Mouse (Mus musculus) liver, embryonic 14.5 days (tissue): ENCODE measurements around the gene Map4k3.

Source experiments
- CTCF ChIP-seq: IDR thresholded peaks from 2 replicates; pipeline ENCODE4 v1.5.1; 2016; ENCODE audit warnings: antibody characterized with exemption, low read depth, control low read depth
- EP300 ChIP-seq: IDR thresholded peaks from 2 replicates; pipeline ENCODE4 v1.6.1; 2016; ENCODE audit warnings: antibody characterized with exemption, low read depth

DNA sequence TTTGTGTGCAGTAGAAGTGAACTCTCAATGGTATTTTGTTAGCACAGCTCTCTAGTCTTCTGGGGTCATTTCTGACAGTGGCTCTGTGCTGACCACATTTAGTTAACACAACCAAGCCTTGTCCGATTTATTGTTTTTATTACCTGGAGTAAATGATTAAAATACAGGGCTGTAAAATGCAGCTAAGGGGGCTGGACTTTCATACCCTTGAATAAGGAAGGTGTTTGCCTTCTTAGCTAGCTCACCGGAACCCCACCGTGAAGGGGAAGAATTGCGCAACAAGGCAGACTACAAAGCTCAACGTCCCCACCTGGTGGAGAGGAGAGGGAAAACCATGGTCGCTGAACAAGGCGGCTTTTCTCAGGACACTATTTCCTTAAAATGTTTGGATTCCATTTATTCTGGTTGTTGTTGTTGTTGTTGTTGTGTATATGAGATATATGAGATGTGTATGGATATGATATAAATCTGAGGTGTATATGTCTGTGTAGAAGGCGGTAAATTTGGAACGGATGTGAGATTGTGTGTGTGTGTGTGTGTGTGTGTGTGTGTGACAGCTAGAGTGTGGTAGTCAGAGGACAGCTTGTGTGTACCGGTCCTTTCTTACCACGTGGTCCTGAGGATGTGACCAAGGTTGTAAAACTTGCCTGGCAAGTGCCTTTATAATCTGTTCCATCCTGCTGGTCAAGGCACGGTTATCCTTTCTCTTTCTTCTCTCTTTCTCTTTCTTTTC lies 167.4 kb downstream of the Map4k3 start:
- TF ChIP-seq CTCF, result peak; percentile 88
- no peak for TF ChIP-seq EP300
